In genomic region chr4:145037006-145037405, GRCm38 (mm10) we compare ENCODE assay signal across 14 mouse cellular contexts.
DNase-seq lines count a peak whose midpoint lies in the region; ATAC-seq and TF ChIP-seq lines count a peak whose summit lies in the region.
"Had no signal": no experiment of that assay in that cellular context is flagged by ENCODE, and none has a peak within 500 bp of the region (broad histone marks: within the 10 kb centered on the region; RNA-seq: fewer than 3 reads in every experiment).

No protein-coding gene starts in this region.

- H3K4me2 ChIP-seq in liver, embryonic 15.5 days = no peak overlapping the region
- H3K4me2 ChIP-seq: forebrain, embryonic 13.5 days; heart, embryonic 11.5 days; hindbrain, embryonic 15.5 days; midbrain, embryonic 11.5 days; neural tube, embryonic 15.5 days had no signal

- no peak overlapping the region for H3K9ac ChIP-seq in liver, embryonic 15.5 days
- H3K9ac ChIP-seq: forebrain, embryonic 13.5 days; hindbrain, embryonic 15.5 days; neural tube, embryonic 15.5 days had no signal

- peaks cover 41% of the 10 kb centered on the region for H3K4me1 ChIP-seq in bone marrow macrophage, adult 2 months (ENCODE audit: control insufficient read depth, insufficient read depth, low read length)
- peaks cover 83% of the 10 kb centered on the region for H3K4me1 ChIP-seq in liver, embryonic 15.5 days (replicated peaks)

- ATAC-seq in liver, embryonic 15.5 days (ENCODE audit: insufficient read depth) = no peak
- peak; percentile 90 for ATAC-seq in neutrophil, adult 5-6 weeks (ENCODE audit: extremely low read depth, insufficient number of reproducible peaks, low FRiP score, poor library complexity, severe bottlenecking)
- ATAC-seq: forebrain, embryonic 13.5 days had no signal

- no peak for TF ChIP-seq POLR2A in bone marrow macrophage, adult 2 months (IDR thresholded peaks at IDR 0.05; ENCODE audit: borderline replicate concordance, low read depth, low read length)

- no peaks in the 10 kb centered on the region for H3K9me3 ChIP-seq in liver, embryonic 15.5 days (replicated peaks)
- H3K9me3 ChIP-seq: forebrain, embryonic 13.5 days; hindbrain, embryonic 15.5 days; neural tube, embryonic 15.5 days had no signal

- peak overlapping the region; percentile 94 for H3K27ac ChIP-seq in bone marrow macrophage, adult 2 months (ENCODE audit: insufficient read depth, low read depth, low read length)
- H3K27ac ChIP-seq in liver, embryonic 15.5 days (replicated peaks) = peak overlapping the region; percentile 89
- H3K27ac ChIP-seq: forebrain, embryonic 13.5 days; hindbrain, embryonic 15.5 days; neural tube, embryonic 15.5 days had no signal

- no peak overlapping the region for H3K4me3 ChIP-seq in bone marrow macrophage, adult 2 months (ENCODE audit: insufficient read depth, low read length)
- H3K4me3 ChIP-seq in liver, embryonic 15.5 days (replicated peaks) = no peak overlapping the region
- H3K4me3 ChIP-seq: forebrain, embryonic 13.5 days; hindbrain, embryonic 15.5 days; neural tube, embryonic 15.5 days had no signal

- no peak for TF ChIP-seq CTCF in bone marrow macrophage, adult 2 months (IDR thresholded peaks at IDR 0.05; ENCODE audit: low read depth, low read length)

- peak; percentile 69 for DNase-seq in layer of hippocampus, adult 9-11 months
- DNase-seq in layer of hippocampus, postnatal 36 days = no peak
- no peak for DNase-seq in cerebellum, postnatal 4 days (ENCODE audit: low spot score in 2 of 2)
- DNase-seq in B cell, adult 2 months = no peak
- DNase-seq: kidney, postnatal 25 days; right cerebral cortex, postnatal 25 days had no signal

- no peaks in the 10 kb centered on the region for H3K27me3 ChIP-seq in liver, embryonic 15.5 days
- H3K27me3 ChIP-seq: forebrain, embryonic 13.5 days; hindbrain, embryonic 15.5 days; neural tube, embryonic 15.5 days had no signal

- H3K36me3 ChIP-seq in liver, embryonic 15.5 days (replicated peaks) = peaks cover 24% of the 10 kb centered on the region

- WGBS in liver, embryonic 15.5 days (ENCODE audit: insufficient replicate concordance) = 63% methylated on average over 3 of the region's 3 CpGs
